Mouse (Mus musculus): ENCODE results near the gene Dnajb4.

Gene Dnajb4

DNA sequence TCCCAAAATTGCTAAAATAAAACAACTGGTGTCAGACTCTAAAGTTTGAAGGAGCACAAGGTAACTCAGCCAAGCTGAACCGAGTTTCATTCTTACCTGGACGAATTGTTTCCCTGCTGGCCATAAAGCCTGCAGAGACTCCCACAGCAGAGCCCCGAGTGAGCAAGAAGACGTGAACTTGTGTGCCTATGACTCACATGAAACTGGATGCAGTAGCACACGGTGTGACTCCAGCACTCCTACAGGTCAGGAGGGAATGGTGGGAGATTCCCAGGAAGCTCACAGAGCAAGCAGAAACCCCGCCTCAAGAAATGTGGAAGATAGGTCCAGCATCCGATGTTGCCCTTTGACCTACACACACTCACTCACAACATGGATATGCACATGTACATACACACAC is 38.2 kb downstream of the Dnajb4 start:
- DNase-seq (ENCODE audit: low spot score in 2 of 2) = no peak

DNA sequence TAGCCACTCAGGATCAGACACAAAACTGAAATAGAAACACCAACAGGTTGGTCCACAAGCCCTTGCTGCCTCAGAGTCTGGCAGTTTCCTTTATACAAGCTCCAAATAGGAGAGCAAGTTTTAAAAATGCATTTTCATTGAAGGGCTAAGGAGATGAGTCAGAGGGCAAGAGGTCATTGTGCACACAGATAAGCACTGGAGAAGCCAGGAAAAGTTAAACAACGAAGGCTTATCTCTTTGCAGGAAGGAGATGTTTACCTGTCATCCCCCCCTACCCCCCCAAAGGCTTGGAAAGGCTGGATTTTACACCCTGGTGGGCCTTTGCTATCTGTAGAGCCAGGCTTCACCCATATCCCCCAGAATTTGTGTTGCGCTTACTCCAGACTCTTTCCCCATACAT is 38.9 kb downstream of the Dnajb4 start:
- no peak for DNase-seq (ENCODE audit: low spot score in 2 of 2)

- no peak for DNase-seq (ENCODE audit: low spot score in 2 of 2)
Observed at GRCm38 (mm10) chr3:152170407-152170806, 39.7 kb downstream of the Dnajb4 start.

DNA sequence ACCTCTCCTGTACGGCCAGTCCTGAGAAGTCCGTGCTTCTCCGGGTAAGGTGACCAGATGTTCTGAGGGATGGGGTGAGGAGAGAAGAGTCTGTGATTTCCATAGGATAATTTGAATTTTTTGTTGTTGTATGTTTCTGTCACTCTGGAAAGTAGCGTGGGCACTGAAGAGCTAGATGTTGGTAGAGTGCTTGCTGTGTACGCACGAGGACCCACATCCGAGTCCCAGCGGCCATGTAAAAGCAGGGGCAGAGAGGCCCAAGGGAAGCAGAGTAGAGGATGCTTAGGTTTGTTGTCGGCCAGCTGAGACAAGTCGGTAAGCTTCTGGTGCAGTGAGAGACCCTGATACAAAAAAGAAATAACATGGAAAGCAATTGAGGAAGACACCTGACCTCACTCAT is 42.1 kb downstream of the Dnajb4 start:
- no peak for DNase-seq (ENCODE audit: low spot score in 2 of 2)

- no peak for DNase-seq (ENCODE audit: low spot score in 2 of 2)
Observed at GRCm38 (mm10) chr3:152166699-152167451, 43.2 kb downstream of the Dnajb4 start.

DNA sequence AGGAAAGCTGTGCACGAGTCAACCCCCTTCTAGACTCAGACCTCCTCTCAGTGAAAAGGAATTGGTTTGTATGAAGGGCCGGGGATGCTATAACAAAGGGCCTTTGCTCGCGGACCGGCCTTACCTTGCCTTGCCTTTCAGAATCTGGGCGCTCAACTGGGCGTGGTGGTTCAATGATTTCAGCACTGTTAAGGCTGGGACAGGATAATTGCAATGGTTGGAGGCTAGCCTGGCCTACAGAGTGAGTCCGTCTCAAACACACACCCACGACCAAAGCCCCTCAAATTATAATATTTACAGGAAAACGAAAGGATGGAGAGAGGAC is 44.0 kb downstream of the Dnajb4 start, which contains the start of gene Gipc2:
TSS of gene Gipc2 (minus strand) at position 132 of the 325 bp plus-strand sequence.
- DNase-seq (ENCODE audit: low spot score in 2 of 2) = no peak

DNA sequence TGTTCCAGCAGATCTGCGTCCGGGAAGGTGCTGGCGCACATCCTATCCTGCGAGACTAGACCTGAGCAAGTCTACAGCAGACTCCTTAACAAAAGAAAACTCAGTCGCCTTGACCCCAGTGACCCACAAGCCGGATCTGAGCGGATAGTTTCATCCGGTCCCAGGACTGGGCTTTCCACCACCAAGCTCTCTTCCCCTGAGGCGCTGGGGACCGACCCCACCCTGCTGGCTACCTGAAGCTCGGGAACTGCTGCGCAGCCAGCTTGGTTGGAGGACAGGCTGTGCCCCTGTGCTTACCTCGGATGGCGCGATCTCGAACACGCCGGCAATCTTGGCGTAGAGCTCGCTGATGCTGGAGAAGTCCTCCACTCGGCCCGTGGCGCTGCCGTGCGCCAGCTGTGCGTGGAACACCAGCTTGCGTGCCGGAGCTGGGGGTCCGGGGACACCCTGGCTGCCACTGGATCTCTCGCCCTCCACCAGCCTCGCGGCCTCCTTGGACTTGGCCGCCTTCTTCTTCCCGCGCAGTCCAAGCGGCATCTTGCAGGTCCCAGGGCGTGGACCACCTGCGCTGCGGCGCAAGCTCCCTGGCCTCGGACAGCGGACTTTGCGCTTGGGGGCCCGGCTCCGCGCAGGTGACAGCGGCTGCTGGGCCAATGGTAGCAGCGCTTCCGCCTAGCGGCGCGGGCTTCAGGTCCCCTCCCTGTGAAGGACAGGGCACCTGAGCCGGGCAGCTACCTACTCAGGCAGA is 44.6 kb downstream of the Dnajb4 start:
- DNase-seq (ENCODE audit: low spot score in 2 of 2) = peak in 1 of 2 experiments; percentile 18

DNA sequence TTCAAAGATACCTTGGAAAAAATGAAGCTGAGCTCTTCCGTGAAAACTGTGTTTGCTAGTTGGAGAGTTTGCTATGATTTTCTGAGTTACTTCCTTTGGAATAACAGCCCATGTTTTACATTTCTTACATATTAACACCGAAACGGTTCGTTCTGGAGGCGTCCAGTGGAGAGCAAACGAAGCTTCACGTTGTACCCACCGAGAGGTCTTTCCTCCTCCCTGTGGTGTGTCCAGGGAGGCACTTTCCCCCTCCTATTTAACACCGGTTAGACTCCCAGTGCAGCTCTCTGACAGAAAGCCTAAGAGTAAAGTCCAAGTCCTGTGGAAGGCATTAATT is 45.1 kb downstream of the Dnajb4 start:
- no peak for DNase-seq (ENCODE audit: low spot score in 2 of 2)

DNA sequence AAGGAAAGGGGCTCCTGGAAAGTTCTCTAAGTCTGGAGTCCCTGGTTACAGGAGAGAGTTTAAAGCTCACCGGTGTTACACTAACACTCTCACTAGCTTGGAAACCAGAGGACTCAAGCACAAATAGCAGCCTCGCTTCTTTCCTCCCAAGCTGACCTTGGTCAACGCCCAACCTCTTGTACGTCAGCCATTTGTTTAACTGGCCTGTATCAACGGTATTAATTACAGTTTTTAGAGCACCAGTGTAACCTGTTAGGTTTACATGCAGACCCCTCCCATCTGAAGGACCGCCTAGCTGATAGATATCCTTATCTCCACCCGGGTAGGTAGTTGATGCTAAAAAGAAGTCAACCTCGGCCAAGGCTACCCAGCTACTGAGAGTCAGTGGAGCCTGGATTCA is 46.8 kb downstream of the Dnajb4 start:
- no peak for DNase-seq (ENCODE audit: low spot score in 2 of 2)

DNA sequence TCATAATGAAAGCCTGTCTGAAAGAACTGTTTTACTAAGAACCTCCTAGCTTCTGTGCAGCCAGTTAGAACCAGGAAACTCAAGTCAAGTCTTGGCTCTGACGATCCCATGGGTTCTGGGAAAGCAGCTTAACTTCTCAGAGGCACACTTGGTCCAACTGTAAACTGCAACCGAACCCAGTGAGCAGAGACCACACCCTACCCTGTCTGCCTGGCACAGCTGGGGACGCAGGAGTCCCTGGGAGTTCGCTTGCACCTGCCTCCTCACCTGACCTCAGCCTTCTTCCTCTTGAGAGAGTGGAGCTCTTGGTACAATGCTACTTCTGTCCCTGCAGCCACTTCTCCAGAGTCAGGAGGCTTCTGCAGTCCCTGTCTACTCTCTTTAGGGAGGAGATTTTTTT is 49.5 kb downstream of the Dnajb4 start:
- DNase-seq (ENCODE audit: low spot score in 2 of 2) = no peak

DNA sequence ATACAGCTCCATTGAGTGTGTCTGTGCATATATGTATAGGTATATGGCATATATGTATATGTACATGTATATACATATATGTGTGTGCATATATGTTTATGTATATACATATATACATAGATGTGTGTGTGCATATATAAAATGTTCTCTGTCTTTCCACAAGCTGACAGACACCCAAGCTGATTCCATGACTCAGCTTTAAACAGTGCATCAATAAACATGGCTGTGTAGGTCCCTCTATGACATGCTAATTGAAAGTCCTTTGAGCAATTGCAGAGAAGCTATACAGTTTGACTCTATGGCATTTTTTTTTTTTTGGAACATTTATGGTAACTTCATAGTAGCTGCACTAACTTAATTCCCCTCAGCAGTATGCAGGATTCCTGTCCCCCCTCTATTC is 50.8 kb downstream of the Dnajb4 start:
- DNase-seq (ENCODE audit: low spot score in 2 of 2) = no peak

DNA sequence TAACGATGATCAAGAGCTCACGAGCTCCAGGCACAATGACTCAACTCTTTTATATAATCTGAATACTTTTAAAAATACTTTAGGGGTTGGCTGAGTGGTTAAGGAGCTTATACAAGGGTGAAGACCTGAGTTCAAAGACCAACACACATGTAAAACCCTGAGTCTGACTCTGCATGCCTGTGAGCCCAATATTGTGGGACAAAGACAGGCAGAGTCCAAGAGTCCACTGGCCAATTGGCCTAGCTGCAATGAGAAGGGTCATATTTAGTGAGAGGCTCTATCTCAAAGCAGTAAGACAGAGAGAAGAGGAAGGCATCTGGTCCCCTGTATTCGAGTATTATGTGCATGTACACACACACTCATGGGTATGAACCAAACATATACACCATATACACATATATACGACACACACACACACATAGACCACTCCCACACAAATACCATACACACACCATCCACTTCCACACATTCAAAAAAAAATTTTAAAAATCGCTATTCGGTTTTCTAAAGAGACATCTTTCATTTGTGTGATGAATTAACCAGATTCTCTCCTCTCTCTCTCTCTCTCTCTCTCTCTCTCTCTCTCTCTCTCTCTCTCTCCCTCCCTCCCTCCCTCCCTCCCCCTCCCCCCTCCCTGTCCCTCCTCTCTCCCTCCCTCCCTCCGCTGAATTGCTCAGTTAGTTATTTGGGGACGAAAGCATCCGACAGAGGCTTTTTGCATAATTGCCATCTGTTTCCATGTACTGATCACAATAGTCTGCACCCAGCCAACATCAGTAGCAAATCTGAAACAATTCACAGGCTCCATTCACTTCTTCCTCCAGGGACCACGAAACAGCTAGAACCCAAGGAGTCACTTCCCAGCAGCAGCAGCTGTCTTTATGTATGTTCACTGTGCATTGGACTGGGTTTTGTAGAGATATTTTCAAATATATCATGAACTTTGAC is 51.5 kb downstream of the Dnajb4 start:
- no peak for DNase-seq (ENCODE audit: low spot score in 2 of 2)

- DNase-seq (ENCODE audit: low spot score in 2 of 2) = no peak
Observed at GRCm38 (mm10) chr3:152156816-152157496, 53.1 kb downstream of the Dnajb4 start.

DNA sequence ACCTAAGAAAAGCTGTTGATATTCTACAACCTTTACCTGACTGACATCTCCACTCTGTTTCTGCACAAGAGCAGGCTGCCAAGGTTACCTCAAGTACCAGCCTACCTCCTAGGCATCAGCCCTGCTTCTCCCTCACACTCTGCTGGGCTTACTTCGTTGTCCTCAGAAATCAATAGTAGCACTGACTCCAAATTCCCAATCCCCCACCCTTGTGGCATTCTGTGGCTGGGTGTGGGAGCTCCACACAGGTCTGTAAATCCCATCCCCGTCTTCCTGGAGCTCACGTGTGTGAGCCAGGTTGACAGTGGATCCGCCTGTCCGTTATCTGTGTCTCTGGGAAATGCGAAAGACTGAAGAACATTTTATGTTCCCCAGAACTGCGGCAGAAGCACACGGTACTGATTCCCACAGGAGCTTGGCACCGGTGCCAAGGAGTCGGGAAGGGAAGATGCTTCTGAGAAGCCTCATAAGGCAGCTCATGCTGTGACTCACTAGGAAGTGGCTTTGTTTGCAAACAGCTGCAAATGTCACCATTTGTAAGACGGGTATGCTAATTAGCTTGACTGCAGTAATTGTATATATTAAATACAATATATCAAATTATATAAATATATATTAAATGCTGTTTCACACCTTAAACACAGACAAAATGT is 54.7 kb downstream of the Dnajb4 start:
- DNase-seq (ENCODE audit: low spot score in 2 of 2) = no peak

DNA sequence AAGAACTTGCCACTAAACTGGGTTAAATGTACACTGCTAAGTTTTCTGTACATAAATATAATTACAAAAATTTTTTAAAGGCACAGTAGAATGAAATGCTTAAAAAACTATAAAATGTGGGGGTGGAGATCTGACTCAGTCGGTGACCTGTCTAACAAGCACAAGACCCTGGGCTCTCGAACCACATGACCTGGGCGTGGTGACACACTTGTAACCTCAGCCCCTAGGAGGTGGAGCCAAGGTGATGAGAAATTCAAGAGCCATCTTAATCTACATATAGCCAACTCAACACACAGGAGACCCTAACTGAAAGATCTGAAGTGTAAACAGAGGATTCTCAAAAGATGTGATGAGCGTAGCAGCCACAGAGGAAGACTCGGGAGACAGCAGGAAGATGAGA is 56.0 kb downstream of the Dnajb4 start:
- no peak for DNase-seq (ENCODE audit: low spot score in 2 of 2)

GRCm38 (mm10) chr3:152153152-152153551 is 57.0 kb downstream of the Dnajb4 start:
- DNase-seq (ENCODE audit: low spot score in 2 of 2) = no peak

DNA sequence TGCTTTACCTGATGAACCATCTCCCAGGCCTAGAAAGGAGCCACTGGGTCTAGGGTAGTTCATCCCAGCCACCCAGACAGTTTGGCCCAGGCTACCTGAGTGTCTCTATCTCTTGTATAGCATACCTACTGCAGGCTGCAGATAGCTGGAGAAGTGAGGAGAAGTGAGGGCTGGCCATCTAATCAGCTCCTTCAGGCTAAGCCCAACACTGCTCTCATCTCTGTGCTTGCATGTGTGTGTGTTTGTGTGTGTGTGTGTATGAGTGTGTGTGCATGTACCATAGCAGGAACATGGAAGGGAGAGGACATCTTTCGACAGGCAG is 57.7 kb downstream of the Dnajb4 start:
- DNase-seq (ENCODE audit: low spot score in 2 of 2) = no peak

GRCm38 (mm10) chr3:152151725-152152482 is 58.2 kb downstream of the Dnajb4 start:
- no peak for DNase-seq (ENCODE audit: low spot score in 2 of 2)

DNA sequence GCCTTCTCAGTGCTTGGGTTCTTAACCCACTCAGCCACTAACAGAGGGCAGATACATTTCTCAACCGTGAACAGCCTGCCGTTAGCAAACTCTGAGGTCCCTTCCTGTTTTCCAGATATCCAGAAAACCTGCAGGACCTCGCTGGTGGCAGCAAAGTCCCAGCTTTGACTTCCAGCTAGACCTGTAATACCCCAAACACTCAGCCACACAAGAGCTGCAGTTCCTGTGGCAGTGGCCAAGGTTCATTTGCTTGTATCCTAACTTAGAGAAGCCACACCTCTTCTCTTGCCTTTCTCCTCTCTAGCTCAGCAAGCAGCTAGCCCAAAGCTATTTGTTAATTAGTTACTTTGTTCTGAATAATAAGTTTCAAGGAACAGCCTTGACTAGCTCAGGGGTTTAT is 60.2 kb downstream of the Dnajb4 start:
- no peak for DNase-seq (ENCODE audit: low spot score in 2 of 2)

- DNase-seq (ENCODE audit: low spot score in 2 of 2) = no peak
Observed at GRCm38 (mm10) chr3:152149449-152149848, 60.7 kb downstream of the Dnajb4 start.

Measured in thymus, postnatal 10 days (tissue).